Mouse (Mus musculus): ENCODE results near the gene Tmem184b. TPM values are rescaled to one million over a fixed set of nuclear protein-coding genes. Genes with fewer than 3 reads are reported as not detected.

Gene Tmem184b
- total RNA-seq, 2 experiments from 2014 or later = 59.2 to 67.8 TPM

DNA sequence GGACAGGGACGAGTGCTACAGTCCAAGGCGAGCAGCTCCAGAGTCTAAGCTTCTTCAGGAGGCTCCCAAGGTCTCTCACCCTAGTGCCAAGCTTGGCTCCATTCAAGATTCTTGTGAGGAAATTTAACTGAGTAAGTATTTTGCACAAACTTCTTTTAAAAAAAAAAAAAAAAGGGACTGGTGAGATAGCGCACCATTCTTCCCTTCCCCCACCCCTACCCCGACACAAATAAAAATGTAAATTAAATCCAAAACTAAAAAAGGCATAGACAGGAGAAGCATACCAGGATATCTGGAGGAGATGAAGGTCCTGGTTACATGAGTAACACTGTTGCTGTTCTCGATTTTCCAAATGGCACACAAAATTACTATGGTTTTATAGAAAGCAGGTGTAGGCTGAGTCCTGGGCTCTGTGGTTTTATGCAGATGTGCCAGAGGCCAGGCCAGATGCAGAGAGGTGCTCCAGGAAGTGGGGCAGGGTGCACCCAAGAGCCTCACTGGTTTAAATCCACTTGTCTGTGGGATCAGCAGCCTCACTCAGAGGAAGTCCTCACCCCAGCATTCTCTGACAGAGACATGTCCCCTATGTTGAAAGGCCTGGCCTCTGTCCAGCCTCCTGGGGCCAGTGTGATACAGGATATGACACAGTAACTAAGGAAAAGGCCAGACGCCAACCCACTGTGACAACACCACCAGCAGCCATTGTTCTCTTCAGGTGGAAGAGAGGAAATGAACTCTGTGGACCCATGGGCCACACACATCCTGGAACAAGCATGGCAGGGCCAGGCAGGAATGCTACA is 80.2 kb downstream of the Tmem184b start:
- intact Hi-C loops (cut with DNase I) = no loop called here
- peak; percentile 88 for DNase-seq

DNA sequence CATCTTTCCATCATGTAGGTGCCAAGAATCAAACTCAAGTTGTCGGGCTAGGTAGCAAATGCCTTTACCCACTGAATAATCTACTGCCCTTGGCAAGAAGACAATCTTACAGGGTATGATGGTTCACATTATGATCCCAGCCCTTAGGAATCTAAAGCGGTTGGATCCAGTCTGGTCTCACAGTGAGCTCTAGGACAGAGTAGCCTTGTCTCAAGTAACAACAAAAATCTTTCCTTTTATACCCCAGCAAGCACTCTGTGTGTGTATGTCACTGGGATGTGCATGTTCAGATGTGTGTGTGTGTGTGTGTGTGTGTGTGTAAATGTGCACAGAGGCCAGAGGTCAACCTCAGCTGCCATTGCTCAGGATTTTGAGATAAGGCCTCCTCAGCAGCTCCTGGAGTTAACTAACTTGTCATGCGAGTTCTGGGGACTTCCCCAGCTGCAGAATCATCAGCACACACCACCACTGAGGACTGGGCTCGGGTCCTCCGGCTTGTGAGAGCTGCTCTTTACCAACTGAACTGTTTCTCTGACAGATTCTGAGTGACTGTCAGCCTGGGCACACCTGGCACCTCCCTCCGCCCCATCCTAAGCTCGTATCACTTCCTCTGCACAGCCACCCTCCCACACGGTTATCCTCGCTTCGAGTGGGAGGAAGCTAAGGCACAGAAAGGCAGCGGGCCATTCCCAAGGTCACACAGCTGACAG is 80.9 kb downstream of the Tmem184b start:
- intact Hi-C loops (cut with DNase I) = no loop called here
- DNase-seq = no peak

DNA sequence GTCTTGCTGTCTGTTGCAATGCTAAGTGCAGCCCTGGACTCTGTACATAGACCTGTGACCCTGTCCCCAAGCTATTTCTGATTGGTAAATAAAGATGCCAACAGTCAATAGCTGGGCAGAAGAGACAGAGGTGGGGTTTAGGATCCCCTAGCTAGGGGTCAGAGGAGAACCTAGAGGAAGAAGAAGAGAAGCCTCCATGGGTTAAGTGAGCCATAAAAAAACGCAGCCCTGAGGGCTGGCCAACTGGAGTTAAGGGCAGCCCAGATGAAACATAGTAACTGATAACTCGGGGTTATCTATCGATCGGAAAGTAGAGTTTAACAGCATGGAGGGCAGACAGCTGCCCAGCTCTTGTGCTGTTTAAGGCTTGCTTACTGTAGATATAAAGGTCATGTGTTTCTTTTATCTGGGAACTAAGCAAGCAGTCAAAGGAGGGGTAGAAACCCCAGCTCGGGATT is 81.6 kb downstream of the Tmem184b start:
- intact Hi-C loops (cut with DNase I) = no loop called here
- no peak for DNase-seq

DNA sequence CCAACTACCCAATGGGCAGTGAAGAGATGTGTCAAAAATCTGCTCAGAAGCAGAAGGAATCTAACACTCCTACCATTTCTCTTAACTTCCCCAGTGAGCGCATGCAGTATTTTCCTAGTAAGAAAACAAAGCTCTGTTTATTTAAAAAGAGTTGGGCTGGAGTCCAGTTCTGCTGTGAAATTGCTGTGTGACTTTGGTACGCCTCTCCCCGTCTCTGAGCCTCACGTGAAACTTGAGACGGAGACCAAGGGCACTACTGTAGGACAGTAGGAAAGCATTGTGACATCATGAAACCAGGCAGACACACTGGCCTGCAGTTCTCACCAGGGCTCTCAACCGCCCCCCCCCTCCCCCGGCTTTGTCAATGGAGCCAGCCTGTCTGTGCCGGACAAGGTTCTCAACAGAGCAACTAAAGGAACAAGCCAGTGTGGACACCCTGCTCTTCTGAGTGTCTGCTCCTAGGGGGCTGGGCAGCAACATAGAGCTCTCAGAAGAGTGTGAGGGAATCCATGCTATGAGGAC is 89.5 kb downstream of the Tmem184b start:
- intact Hi-C loops (cut with DNase I) = no loop called here
- DNase-seq = no peak

Small RNAs within 50 kb of the gene (microRNA-seq; reads per million reads assigned to microRNA genes)
- 1.7 to 4.7 reads per million in 2 experiments for gene Mir1943

Other genes starting within 250 kb of the Tmem184b start
- 1 to 10 TPM; 1.6 to 2.4 TPM for gene Sox10, start 238.3 kb downstream of the Tmem184b start, total RNA-seq (2021)
- gene Pick1, start 174.4 kb downstream of the Tmem184b start, total RNA-seq (2021) = 10 to 100 TPM; 25.1 to 25.8 TPM
- 1 to 10 TPM; 1.0 to 1.1 TPM for gene Gm49486, start 174.2 kb downstream of the Tmem184b start, total RNA-seq (2021)
- under 1 TPM; 0.15 to 0.24 TPM for gene Slc16a8, start 148.8 kb downstream of the Tmem184b start, total RNA-seq (2021)
- under 1 TPM in 1 of 2 experiments, not detected in 1; 0.62 TPM for gene Baiap2l2, start 118.0 kb downstream of the Tmem184b start, total RNA-seq (2021)
- 10 to 100 TPM in 1 of 2 experiments, 1 to 10 TPM in 1; 9.1 to 11.1 TPM for gene Pla2g6, start 75.2 kb downstream of the Tmem184b start, total RNA-seq (2021)
- 1 to 10 TPM; 4.8 to 6.0 TPM for gene Maff, start 56.9 kb downstream of the Tmem184b start, total RNA-seq (2021)
- 10 to 100 TPM; 79.6 to 81.4 TPM for gene Csnk1e, start 52.0 kb upstream of the Tmem184b start, total RNA-seq (2021)
- under 1 TPM; 0.27 to 0.31 TPM for gene Kcnj4, start 101.7 kb upstream of the Tmem184b start, total RNA-seq (2021)
- gene Kdelr3, start 112.8 kb upstream of the Tmem184b start, total RNA-seq (2021) = 10 to 100 TPM; 21.4 to 24.2 TPM
- gene Ddx17, start 143.2 kb upstream of the Tmem184b start, total RNA-seq (2021) = 100 to 1,000 TPM; 186 to 188 TPM
- gene Dmc1, start 201.5 kb upstream of the Tmem184b start, total RNA-seq (2021) = 1 to 10 TPM in 1 of 2 experiments, under 1 TPM in 1; 0.69 to 1.2 TPM